Mouse (Mus musculus) megakaryocyte-erythroid progenitor cell, adult 5-6 weeks (primary cell): ENCODE data around the gene Fbxo47. TPM values are rescaled to one million over a fixed set of nuclear protein-coding genes. Genes with fewer than 3 reads are reported as not detected.

Source experiments
- total RNA-seq, 2 experiments: library from RNA; stranded (forward) in 1 of 2; stranded (reverse) in 1 of 2; fragments of 200-1000, 215-1000 nt in 1 of 2; fragments of >200 nt in 1 of 2; fragmentation: Nextera tagmentation in 1 of 2; gene quantifications; 2 replicates each; pipeline ENCODE4 v1.2.3; 2014 to 2017

Fbxo47 gene
- total RNA-seq, 2 experiments from 2014 or later: 0.56 to 3.2 TPM

Other genes with a start within 250 kb of the Fbxo47 start
- 5.4 and 6.1 TPM in 2 replicates for gene Mllt6, start 220.7 kb downstream of the Fbxo47 start, total RNA-seq (2014; fragmentation: Nextera tagmentation)
- gene Mllt6, start 220.7 kb downstream of the Fbxo47 start, total RNA-seq (2017): 4.8 and 5.4 TPM in 2 replicates
- gene Cisd3, start 198.3 kb downstream of the Fbxo47 start, total RNA-seq (2014; fragmentation: Nextera tagmentation): 10.1 TPM in 1 of 2 replicates, not detected in the other
- gene Cisd3, start 198.3 kb downstream of the Fbxo47 start, total RNA-seq (2017): 15.9 TPM in 1 of 2 replicates, not detected in the other
- gene Pcgf2, start 183.7 kb downstream of the Fbxo47 start, total RNA-seq (2014; fragmentation: Nextera tagmentation): 6.8 and 19.0 TPM in 2 replicates
- 0.23 and 0.28 TPM in 2 replicates for gene Pcgf2, start 183.7 kb downstream of the Fbxo47 start, total RNA-seq (2017)
- 226 and 360 TPM in 2 replicates for gene Psmb3, start 180.8 kb downstream of the Fbxo47 start, total RNA-seq (2014; fragmentation: Nextera tagmentation)
- gene Psmb3, start 180.8 kb downstream of the Fbxo47 start, total RNA-seq (2017): 171 and 175 TPM in 2 replicates
- gene Pip4k2b, start 139.4 kb downstream of the Fbxo47 start, total RNA-seq (2014; fragmentation: Nextera tagmentation): 26.4 and 28.6 TPM in 2 replicates
- gene Pip4k2b, start 139.4 kb downstream of the Fbxo47 start, total RNA-seq (2017): 24.3 and 26.6 TPM in 2 replicates
- gene Cwc25, start 117.6 kb downstream of the Fbxo47 start, total RNA-seq (2014; fragmentation: Nextera tagmentation): 17.7 and 18.9 TPM in 2 replicates
- gene Cwc25, start 117.6 kb downstream of the Fbxo47 start, total RNA-seq (2017): 20.4 and 23.3 TPM in 2 replicates
- 0.89 TPM in 1 of 2 replicates, not detected in the other for gene 1700001P01Rik, start 108.2 kb downstream of the Fbxo47 start, total RNA-seq (2014; fragmentation: Nextera tagmentation)
- gene 1700001P01Rik, start 108.2 kb downstream of the Fbxo47 start, total RNA-seq (2017): 2.4 TPM in 1 of 2 replicates, not detected in the other
- 2,091 and 2,156 TPM in 2 replicates for gene Rpl23, start 101.7 kb downstream of the Fbxo47 start, total RNA-seq (2014; fragmentation: Nextera tagmentation)
- 1,518 and 2,802 TPM in 2 replicates for gene Rpl23, start 101.7 kb downstream of the Fbxo47 start, total RNA-seq (2017)
- 15.7 and 20.4 TPM in 2 replicates for gene Lasp1, start 85.2 kb downstream of the Fbxo47 start, total RNA-seq (2014; fragmentation: Nextera tagmentation)
- 56.3 and 63.5 TPM in 2 replicates for gene Lasp1, start 85.2 kb downstream of the Fbxo47 start, total RNA-seq (2017)
- gene B230217C12Rik, start 43.4 kb downstream of the Fbxo47 start, total RNA-seq (2014; fragmentation: Nextera tagmentation): 0.45 and 1.7 TPM in 2 replicates
- gene B230217C12Rik, start 43.4 kb downstream of the Fbxo47 start, total RNA-seq (2017): 0.91 TPM in 1 of 2 replicates, not detected in the other
- 10.2 and 11.8 TPM in 2 replicates for gene Plxdc1, start 102.3 kb upstream of the Fbxo47 start, total RNA-seq (2014; fragmentation: Nextera tagmentation)
- gene Plxdc1, start 102.3 kb upstream of the Fbxo47 start, total RNA-seq (2017): 3.4 and 4.1 TPM in 2 replicates
- 2.4 and 9.8 TPM in 2 replicates for gene Arl5c, start 112.0 kb upstream of the Fbxo47 start, total RNA-seq (2014; fragmentation: Nextera tagmentation)
- 0.50 and 2.7 TPM in 2 replicates for gene Arl5c, start 112.0 kb upstream of the Fbxo47 start, total RNA-seq (2017)
- gene Cacnb1, start 138.9 kb upstream of the Fbxo47 start, total RNA-seq (2014; fragmentation: Nextera tagmentation): 0.40 and 0.98 TPM in 2 replicates
- gene Cacnb1, start 138.9 kb upstream of the Fbxo47 start, total RNA-seq (2017): 0.38 TPM in 1 of 2 replicates, not detected in the other
- 4,206 and 4,300 TPM in 2 replicates for gene Rpl19, start 142.6 kb upstream of the Fbxo47 start, total RNA-seq (2014; fragmentation: Nextera tagmentation)
- 1,746 and 2,000 TPM in 2 replicates for gene Rpl19, start 142.6 kb upstream of the Fbxo47 start, total RNA-seq (2017)
- gene Stac2, start 169.3 kb upstream of the Fbxo47 start, total RNA-seq (2014; fragmentation: Nextera tagmentation): not detected in 2 replicates
- gene Stac2, start 169.3 kb upstream of the Fbxo47 start, total RNA-seq (2017): not detected in 2 replicates